Mouse (Mus musculus) stomach, embryonic 16.5 days (tissue): ENCODE measurements around the gene Mrc1. TPM values are rescaled to one million over a fixed set of nuclear protein-coding genes. Genes with fewer than 3 reads are reported as not detected.

Experiments used
- ATAC-seq: fragments of 200-750 bp; cut with Nextera tagmentation; 2 replicates; pipeline ENCODE4 v1.8.0; 2017; ENCODE audit warnings: moderate number of reproducible peaks, moderate TSS enrichment; ENCODE audit not compliant: insufficient read depth, low FRiP score
- H3K27ac ChIP-seq: fragments of 300-500 bp; sonication (generic); 2 replicates; pipeline ENCODE4 v1.5.1; 2014; ENCODE audit warnings: low read length
- H3K27me3 ChIP-seq: fragments of 300-500 bp; sonication (generic); 2 replicates; pipeline ENCODE4 v1.6.1; 2014; ENCODE audit warnings: low read length, control low read depth, mixed read lengths; ENCODE audit not compliant: control insufficient read depth, insufficient read depth
- H3K36me3 ChIP-seq: fragments of 300-500 bp; sonication (generic); 2 replicates; pipeline ENCODE4 v1.6.1; 2014; ENCODE audit warnings: low read length; ENCODE audit not compliant: control insufficient read depth, insufficient read depth
- H3K4me1 ChIP-seq: fragments of 300-500 bp; sonication (generic); 2 replicates; pipeline ENCODE4 v1.6.1; 2014; ENCODE audit warnings: low read length, control low read depth, mixed read lengths; ENCODE audit not compliant: control insufficient read depth, insufficient read depth
- H3K4me2 ChIP-seq: fragments of 300-500 bp; sonication (generic); 2 replicates; pipeline ENCODE4 v1.6.1; 2014; ENCODE audit warnings: low read depth, low read length, mixed read lengths
- H3K4me3 ChIP-seq: fragments of 300-500 bp; sonication (generic); replicated peaks from 2 replicates; pipeline ENCODE4 v1.5.1; 2014; ENCODE audit warnings: mild to moderate bottlenecking, low read length
- H3K9ac ChIP-seq: fragments of 300-500 bp; sonication (generic); 2 replicates; pipeline ENCODE4 v1.6.1; 2014; ENCODE audit warnings: low read length
- H3K9me3 ChIP-seq: fragments of 300-500 bp; sonication (generic); replicated peaks from 2 replicates; pipeline ENCODE4 v1.6.1; 2016; ENCODE audit warnings: low read length, control low read depth; ENCODE audit not compliant: control insufficient read depth
- WGBS: fragments of 180-500 bp; shearing (Covaris S2); extraction: QIAGEN DNeasy Blood & Tissue Kit; methylation state at CpG from one replicate; pipeline ENCODE4 v1.1.7; 2014; 5-methylcytosine and 5-hydroxymethylcytosine counted together
- polyA plus RNA-seq: library from polyadenylated mRNA; unstranded; fragments of >200 nt; fragmentation: Nextera tagmentation; extraction: Ambion mirVana; gene quantifications from 2 replicates; pipeline ENCODE4 v1.2.1, GENCODE M21; 2015

Gene Mrc1
- polyA plus RNA-seq, 1 experiment from 2014 or later: 12.6 TPM

DNA sequence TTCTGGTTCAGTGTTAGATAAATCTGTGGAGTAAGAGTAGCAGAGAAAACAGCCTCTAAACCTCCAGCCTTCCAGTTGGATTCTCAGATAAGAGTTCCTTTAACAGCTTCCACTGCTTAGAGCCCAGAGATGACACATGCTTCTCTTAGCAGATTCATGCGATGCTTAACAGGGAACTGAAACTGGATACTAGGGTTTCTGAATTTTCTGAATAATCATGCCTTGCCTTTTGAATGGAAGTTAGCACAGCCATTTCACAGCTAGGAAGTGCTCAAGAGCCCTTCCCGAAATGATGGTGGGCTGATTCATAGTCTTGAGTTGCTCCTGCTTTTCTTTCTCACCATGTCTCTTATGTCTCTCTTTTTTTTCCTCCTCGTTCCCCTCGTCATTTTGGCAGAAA is 22.4 kb upstream of the Mrc1 start:
- ATAC-seq: no peak
- H3K4me3 ChIP-seq: no peak overlapping the region
- no peak overlapping the region for H3K4me2 ChIP-seq
- H3K36me3 ChIP-seq: no peaks in the 10 kb centered on the region
- no peak overlapping the region for H3K9ac ChIP-seq
- no peak overlapping the region for H3K27ac ChIP-seq
- H3K4me1 ChIP-seq: no peaks in the 10 kb centered on the region
- 76% methylated on average over 4 of the region's 4 CpGs for WGBS
- H3K27me3 ChIP-seq: no peaks in the 10 kb centered on the region; the same call in 1 of the 2 replicates
- no peaks in the 10 kb centered on the region for H3K9me3 ChIP-seq

DNA sequence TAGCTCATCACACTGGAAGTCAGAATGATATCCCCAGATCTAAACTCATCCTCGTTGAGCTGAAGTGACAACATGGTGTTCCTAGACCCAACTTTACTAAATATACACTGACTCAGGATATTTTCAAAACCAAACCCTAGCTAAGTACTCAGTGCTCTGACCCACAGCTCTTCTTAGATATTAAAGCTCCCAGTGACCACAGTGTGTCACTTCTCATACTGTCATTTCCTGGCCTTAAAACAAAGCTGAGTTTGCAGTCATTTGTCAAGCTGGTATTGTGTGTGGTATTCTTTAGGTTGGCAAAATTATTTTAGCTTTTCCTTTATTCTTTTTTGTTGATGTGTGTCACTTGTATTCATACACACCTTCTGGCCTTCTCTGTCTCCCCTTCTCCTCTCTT is 18.5 kb upstream of the Mrc1 start:
- WGBS: 84% methylated on average over 1 of the region's 1 CpGs
- ATAC-seq: no peak

DNA sequence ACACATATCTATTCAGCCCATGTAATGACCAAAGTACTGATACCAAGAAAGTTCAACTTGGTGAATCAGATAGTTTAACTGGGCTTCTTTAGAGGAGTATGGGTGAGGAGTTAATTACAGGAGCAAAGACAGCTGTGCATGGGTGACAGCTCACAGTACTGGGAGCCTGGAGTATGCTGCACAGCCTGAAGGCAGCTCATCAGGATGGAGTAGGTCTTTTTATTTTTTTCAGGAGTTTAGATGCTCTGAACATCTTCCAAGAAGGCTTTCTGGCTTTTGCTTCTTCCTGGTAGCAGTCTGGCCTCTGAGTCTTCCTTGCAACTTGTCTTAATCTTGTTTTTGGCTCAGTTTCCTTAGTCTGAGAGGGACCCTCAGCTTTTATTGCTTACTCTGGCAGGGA is 17.6 kb upstream of the Mrc1 start:
- Histone ChIP-seq H3K9ac (no peak overlapping the region), H3K4me2 (no peak overlapping the region), H3K4me1 (no peaks in the 10 kb centered on the region), H3K4me3 (no peak overlapping the region), H3K9me3 (no peaks in the 10 kb centered on the region), H3K36me3 (no peaks in the 10 kb centered on the region), H3K27ac (no peak overlapping the region), H3K27me3 (no peaks in the 10 kb centered on the region; the same call in 1 of the 2 replicates)
- peak; percentile 77 for ATAC-seq

More for the DNA sequence above, 18.5 kb upstream of the Mrc1 start:
- H3K9ac ChIP-seq: no peak overlapping the region
- H3K9me3 ChIP-seq: no peaks in the 10 kb centered on the region
- H3K4me1 ChIP-seq: no peaks in the 10 kb centered on the region
- no peak overlapping the region for H3K27ac ChIP-seq
- no peaks in the 10 kb centered on the region; the same call in 1 of the 2 replicates for H3K27me3 ChIP-seq
- no peak overlapping the region for H3K4me2 ChIP-seq
- no peaks in the 10 kb centered on the region for H3K36me3 ChIP-seq
- no peak overlapping the region for H3K4me3 ChIP-seq

DNA sequence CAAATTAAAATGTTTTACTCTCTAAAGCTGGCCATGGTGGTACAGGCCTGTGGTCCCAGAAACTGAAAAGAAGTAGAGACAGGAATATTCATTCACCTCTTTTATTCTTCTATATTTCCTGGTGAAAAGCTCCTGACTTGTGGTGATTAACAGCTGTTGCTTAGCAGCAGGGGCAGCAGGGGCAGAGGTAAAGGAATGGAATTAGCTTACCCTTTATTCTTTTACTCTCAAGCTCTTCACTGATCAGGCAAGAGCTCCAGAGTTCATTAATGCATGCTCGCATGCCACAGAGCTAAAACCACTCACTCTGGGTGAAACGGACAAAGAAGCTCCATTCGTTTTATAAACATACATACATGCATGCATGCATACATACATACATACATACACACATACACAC is 14.4 kb upstream of the Mrc1 start:
- H3K27me3 ChIP-seq: no peaks in the 10 kb centered on the region
- 57% methylated on average over 3 of the region's 3 CpGs for WGBS
- no peak for ATAC-seq
- H3K9ac ChIP-seq: no peak overlapping the region
- H3K9me3 ChIP-seq: no peaks in the 10 kb centered on the region
- no peak overlapping the region for H3K4me2 ChIP-seq
- H3K4me1 ChIP-seq: no peaks in the 10 kb centered on the region
- no peaks in the 10 kb centered on the region for H3K36me3 ChIP-seq
- H3K27ac ChIP-seq: no peak overlapping the region
- no peak overlapping the region for H3K4me3 ChIP-seq

DNA sequence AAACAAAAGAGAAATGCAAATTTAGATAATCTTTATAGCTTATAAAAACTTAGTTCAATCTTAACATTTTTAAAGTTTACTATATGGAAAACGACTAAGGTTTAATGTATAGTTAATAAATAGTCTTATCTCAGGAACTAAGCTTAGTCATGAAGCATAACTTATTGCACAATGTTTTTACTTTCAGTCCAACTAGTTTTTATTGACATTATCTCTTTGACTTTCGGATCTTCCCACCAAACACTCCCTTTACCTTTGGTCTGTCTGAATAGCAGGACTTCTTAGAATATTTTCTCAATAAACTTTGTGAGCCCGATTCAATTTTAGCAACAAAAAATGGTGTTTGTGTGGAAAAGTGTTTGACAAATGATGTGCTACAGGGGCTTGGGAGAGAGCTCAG is 12.5 kb upstream of the Mrc1 start:
- Histone ChIP-seq H3K9ac (no peak overlapping the region), H3K4me3 (no peak overlapping the region), H3K36me3 (no peaks in the 10 kb centered on the region), H3K4me2 (no peak overlapping the region), H3K27ac (no peak overlapping the region), H3K9me3 (no peaks in the 10 kb centered on the region), H3K4me1 (no peaks in the 10 kb centered on the region), H3K27me3 (no peaks in the 10 kb centered on the region)
- 68% methylated on average over 3 of the region's 3 CpGs for WGBS
- no peak for ATAC-seq

GRCm38 (mm10) chr2:14218126-14218525 is 11.1 kb upstream of the Mrc1 start:
- no peak overlapping the region for H3K27ac ChIP-seq

DNA sequence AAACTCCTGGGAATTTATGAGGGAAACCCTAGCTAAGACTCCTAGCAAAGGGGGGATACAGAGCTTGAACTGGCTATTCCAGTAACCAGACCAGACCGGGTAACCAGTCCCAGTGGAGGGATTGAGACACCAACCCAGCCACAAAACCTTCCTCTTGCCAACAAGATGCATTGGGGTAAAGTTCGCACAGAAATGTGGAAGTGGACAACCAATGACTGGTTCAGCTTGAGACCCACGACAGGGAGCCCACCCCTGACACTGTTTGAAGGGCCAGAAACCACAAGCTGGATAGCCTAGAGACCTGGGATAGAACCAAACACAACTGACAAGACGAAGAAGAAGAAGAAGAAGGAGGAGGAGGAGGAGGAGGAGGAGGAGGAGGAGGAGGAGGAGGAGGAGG is 4.8 kb upstream of the Mrc1 start:
- Histone ChIP-seq H3K9me3 (no peaks in the 10 kb centered on the region), H3K27me3 (no peaks in the 10 kb centered on the region), H3K27ac (no peak overlapping the region), H3K4me1 (no peaks in the 10 kb centered on the region), H3K4me2 (no peak overlapping the region), H3K9ac (no peak overlapping the region), H3K4me3 (no peak overlapping the region), H3K36me3 (no peaks in the 10 kb centered on the region)
- WGBS: 77% methylated on average over 4 of the region's 4 CpGs
- no peak for ATAC-seq

More at GRCm38 (mm10) chr2:14218126-14218525, 11.1 kb upstream of the Mrc1 start:
- H3K36me3 ChIP-seq: no peaks in the 10 kb centered on the region
- no peak overlapping the region for H3K9ac ChIP-seq
- no peak overlapping the region for H3K4me2 ChIP-seq
- no peaks in the 10 kb centered on the region for H3K27me3 ChIP-seq
- no peaks in the 10 kb centered on the region for H3K9me3 ChIP-seq
- WGBS: 79% methylated on average over 6 of the region's 6 CpGs
- H3K4me1 ChIP-seq: no peaks in the 10 kb centered on the region
- no peak for ATAC-seq
- no peak overlapping the region for H3K4me3 ChIP-seq

DNA sequence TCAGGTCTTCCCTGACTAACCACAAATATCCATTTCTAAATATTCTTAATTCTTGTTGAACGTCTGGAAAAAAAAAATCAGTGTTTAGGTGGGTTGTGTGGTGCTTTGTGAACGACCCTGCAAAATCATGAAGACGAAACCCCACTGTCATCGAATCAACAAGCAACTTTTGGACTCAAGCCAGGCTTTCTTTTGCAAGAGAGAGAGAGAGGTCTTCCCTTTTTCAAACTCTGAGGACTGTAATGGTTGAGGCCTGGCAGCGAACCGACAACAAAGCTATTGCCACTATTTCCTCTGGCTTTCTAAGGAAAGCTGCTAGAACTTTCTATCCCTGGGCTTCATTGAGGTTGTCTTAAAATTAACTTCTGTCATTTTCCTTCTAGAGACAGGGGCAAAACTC is 697 bp upstream of the Mrc1 start:
- 55% methylated on average over 6 of the region's 6 CpGs for WGBS
- ATAC-seq: no peak
- Histone ChIP-seq H3K9me3 (no peaks in the 10 kb centered on the region), H3K4me1 (no peaks in the 10 kb centered on the region), H3K4me3 (no peak overlapping the region), H3K27me3 (no peaks in the 10 kb centered on the region), H3K4me2 (no peak overlapping the region), H3K9ac (no peak overlapping the region), H3K27ac (no peak overlapping the region), H3K36me3 (no peaks in the 10 kb centered on the region)

- Histone ChIP-seq H3K9me3 (no peaks in the 10 kb centered on the region), H3K4me2 (no peak overlapping the region), H3K4me3 (no peak overlapping the region), H3K4me1 (no peaks in the 10 kb centered on the region), H3K9ac (no peak overlapping the region), H3K27ac (no peak overlapping the region), H3K36me3 (no peaks in the 10 kb centered on the region), H3K27me3 (no peaks in the 10 kb centered on the region)
- ATAC-seq: no peak
- WGBS: 87% methylated on average over 14 of the region's 14 CpGs
These were observed 787 bp downstream of the Mrc1 start for GRCm38 (mm10) chr2:14229979-14230378.

DNA sequence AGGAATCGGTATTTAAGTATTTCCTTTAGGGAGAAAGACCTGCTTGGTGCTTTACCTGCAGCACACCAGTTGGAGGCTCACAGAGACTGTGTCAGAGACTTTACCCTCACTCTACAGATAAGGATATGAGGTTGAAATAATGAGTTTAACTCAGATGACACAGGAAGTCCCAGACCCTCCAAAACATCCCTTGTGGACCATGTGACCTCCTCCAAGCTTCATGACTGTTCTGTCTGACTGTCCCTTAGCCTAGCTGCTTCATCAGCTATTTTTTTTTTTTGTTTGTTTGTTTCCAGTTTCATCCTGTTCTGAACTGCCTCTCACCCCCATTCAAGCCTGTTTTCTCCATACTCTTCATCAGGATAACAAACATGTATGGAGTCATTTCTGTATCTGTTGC is 3.7 kb downstream of the Mrc1 start:
- Histone ChIP-seq H3K27me3 (no peaks in the 10 kb centered on the region), H3K4me1 (peaks cover 6% of the 10 kb centered on the region; the same call in 1 of the 2 replicates), H3K27ac (no peak overlapping the region), H3K4me2 (no peak overlapping the region), H3K9me3 (no peaks in the 10 kb centered on the region), H3K9ac (no peak overlapping the region), H3K4me3 (no peak overlapping the region), H3K36me3 (no peaks in the 10 kb centered on the region)
- 74% methylated on average over 1 of the region's 1 CpGs for WGBS
- ATAC-seq: no peak
